Mouse (Mus musculus): Measurements from ENCODE around the gene Raver2.

DNA sequence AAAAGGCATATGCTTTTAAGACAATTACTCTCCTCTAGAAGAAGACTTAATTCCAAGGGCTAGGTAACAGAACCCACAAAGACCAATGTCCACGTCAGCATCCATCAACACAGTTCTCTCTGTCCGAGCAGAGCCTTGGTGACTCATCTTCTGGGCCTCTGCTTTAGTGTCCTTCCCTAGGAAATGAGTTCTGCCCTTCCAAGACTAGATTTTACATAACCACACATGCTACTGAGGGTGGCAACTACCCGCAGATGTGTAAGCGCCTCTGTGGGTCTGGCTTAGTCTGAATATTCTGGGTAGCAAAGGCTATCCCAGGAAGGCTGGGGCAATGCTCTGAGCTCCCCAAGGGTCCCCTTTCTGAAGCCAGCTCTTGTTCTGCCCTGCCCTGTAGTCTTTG is 97.0 kb downstream of the Raver2 start:
- TF ChIP-seq CEBPB (IDR thresholded peaks at IDR 0.05; ENCODE audit: insufficient read depth, poor library complexity, severe bottlenecking) (no peak), POLR2A (IDR thresholded peaks at IDR 0.05; ENCODE audit: insufficient read length, low read depth) (no peak), MYOG (IDR thresholded peaks at IDR 0.05; ENCODE audit: control insufficient read depth in 1 of 3, insufficient read depth in 1 of 3, insufficient read length in 2 of 3, low read depth in 2 of 3) (no peak), E2F4 (IDR thresholded peaks at IDR 0.05; ENCODE audit: insufficient read depth) (no peak), POLR2AphosphoS2 (IDR thresholded peaks at IDR 0.05; ENCODE audit: insufficient read length, low read depth) (no peak), MAX (IDR thresholded peaks at IDR 0.05; ENCODE audit: low read depth) (no peak), USF1 (IDR thresholded peaks at IDR 0.05; ENCODE audit: low read depth) (no peak), MYOD1 (IDR thresholded peaks at IDR 0.05; ENCODE audit: control insufficient read depth in 1 of 3, insufficient read length in 2 of 3, low read depth in 2 of 3) (no peak)
